Mouse (Mus musculus): ENCODE results near the gene BC005624. TPM values are rescaled to one million over a fixed set of nuclear protein-coding genes. Genes with fewer than 3 reads are reported as not detected.
"Not testable (repeated sequence)": the region's sequence is repeated elsewhere in the genome, so short reads cannot be mapped to it uniquely, and the experiment has no call there.

The BC005624 gene
- total RNA-seq, 2 experiments from 2014 or later = 66.8 to 68.5 TPM

GRCm38 (mm10) chr2:30933032-30933431, 49.0 kb downstream of the BC005624 start:
- Histone ChIP-seq H3K27ac (no peak overlapping the region), H3K4me3 (no peak overlapping the region)
- no peak for DNase-seq (ENCODE audit: low spot score in 2 of 2)
- no peak for TF ChIP-seq CTCF (conservative IDR thresholded peaks at IDR 0.05)

GRCm38 (mm10) chr2:30931922-30932321, 50.1 kb downstream of the BC005624 start:
- Histone ChIP-seq H3K4me3 (no peak overlapping the region), H3K27ac (no peak overlapping the region)
- no peak for TF ChIP-seq CTCF (conservative IDR thresholded peaks at IDR 0.05)
- no peak for DNase-seq (ENCODE audit: low spot score in 2 of 2)

DNA sequence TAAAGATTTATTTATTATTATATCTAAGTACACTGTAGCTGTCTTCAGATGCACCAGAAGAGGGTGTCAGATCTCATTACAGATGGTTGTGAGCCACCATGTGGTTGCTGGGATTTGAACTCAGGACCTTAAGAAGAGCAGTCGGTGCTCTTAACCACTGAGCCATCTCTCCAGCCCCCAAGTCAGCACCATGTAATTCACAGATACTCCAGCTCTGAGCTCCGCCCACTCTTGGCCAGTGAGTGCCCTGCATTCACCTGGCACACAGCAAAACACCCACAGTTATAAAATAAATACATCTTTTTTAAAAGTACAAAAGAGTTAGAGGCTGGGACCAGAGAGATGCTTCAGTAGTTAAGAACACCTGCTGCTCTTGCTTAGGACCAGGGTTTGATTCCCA, 51.2 kb downstream of the BC005624 start:
- H3K4me3 ChIP-seq; H3K27ac ChIP-seq; DNase-seq (ENCODE audit: low spot score in 2 of 2): not testable (repeated sequence)

DNA sequence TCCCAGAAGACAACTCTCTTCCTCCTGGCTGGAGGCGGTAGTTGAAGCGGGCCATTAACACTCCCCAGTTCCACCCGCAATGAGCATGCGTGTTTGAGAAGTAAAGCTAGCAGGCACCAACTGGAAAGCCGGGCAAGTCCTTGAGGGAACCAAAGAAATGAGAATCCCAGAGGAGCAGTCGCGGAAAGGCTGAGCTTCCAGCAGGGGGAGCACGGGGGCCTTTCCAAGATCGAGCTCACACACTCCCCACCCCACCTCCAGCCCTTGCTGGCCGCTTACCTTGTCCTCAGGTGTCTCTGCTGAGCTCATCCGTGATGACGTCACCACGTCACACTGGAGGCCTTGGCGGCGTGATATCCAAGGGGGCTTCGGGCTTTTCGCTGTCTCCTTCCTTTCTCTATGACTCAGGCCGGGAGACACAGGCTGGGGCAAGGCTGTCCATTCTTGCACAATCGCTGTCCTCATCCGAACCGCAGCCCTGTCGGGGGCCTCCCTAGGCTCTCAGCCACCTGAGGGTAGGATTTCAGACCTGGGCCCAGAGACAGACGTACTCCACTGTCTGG, 52.4 kb downstream of the BC005624 start, which contains the start of gene Ptges:
TSS of gene Ptges (minus strand) at position 381 of the 563 bp plus-strand sequence.
- TF ChIP-seq CTCF (conservative IDR thresholded peaks at IDR 0.05) = peak; percentile 82
- Histone ChIP-seq H3K4me3 (peak within 1 kb of the TSS; percentile 38; the same call in 1 of the 2 replicates), H3K27ac (peak within 1 kb of the TSS; percentile 33; the same call in 1 of the 2 replicates)
- peak; percentile 70 to 74 for DNase-seq (ENCODE audit: low spot score in 2 of 2)

GRCm38 (mm10) chr2:30928893-30929482, 53.0 kb downstream of the BC005624 start:
- no peak overlapping the region for H3K4me3 ChIP-seq
- peak overlapping the region; percentile 33; the same call in 1 of the 2 replicates for H3K27ac ChIP-seq
- no peak for TF ChIP-seq CTCF (conservative IDR thresholded peaks at IDR 0.05)
- DNase-seq (ENCODE audit: low spot score in 2 of 2) = no peak

GRCm38 (mm10) chr2:30927844-30928628, 54.0 kb downstream of the BC005624 start:
- H3K4me3 ChIP-seq = no peak overlapping the region
- DNase-seq (ENCODE audit: low spot score in 2 of 2) = peak; percentile 55 to 83
- peak; percentile 79 for TF ChIP-seq CTCF (conservative IDR thresholded peaks at IDR 0.05)
- peak overlapping the region; percentile 23; the same call in 1 of the 2 replicates for H3K27ac ChIP-seq

DNA sequence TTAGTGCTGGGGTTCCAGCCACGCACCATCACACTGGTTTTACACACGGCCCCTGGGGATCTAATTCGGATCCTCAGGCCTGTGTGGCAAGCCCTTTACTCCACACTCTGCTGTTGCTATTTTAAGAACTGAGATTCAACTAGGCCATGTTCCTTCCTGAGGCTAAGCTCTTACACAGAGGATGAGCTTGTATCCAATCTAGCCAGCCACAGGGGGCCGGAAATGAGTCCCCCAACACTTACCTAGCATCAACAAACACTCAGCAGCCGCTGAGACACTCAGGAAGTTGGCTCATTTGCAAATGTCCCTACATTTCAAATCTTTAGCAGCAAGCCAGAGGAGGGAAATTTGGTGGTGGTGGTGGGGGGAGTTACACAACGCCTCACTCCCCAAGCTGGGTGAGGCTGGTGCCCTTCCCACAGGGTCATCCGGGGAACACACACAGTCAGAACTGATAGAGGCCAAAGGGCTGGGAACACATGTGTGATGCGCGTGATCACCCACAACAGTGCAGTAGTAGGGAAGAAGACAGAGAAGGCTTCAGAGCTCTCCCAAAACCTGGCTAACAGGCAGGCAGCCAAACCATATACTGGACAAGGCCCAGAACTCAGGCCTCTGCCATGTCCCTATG, 54.7 kb downstream of the BC005624 start:
- Histone ChIP-seq H3K4me3 (no peak overlapping the region), H3K27ac (peak overlapping the region; percentile 23; the same call in 1 of the 2 replicates)
- no peak for DNase-seq (ENCODE audit: low spot score in 2 of 2)
- TF ChIP-seq CTCF (conservative IDR thresholded peaks at IDR 0.05) = no peak

DNA sequence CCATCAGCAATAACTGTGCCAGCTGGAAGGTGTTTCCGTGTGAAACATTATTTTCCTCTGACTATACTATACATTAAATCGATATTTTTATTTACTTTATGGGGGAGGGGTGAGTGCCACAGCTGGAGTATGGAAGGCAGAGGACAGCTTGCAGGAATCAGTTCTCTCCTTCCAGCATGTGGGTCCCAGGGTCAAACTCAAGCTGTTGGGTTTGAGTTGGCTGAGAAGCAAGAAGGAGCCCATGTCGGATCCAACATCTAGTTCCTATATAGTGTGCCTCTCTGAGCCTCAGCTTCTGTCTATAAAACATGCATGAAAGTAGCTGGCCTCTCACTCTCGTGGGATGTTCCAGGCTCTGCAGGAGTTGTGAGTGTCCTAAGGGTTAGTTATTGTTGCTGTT, 55.6 kb downstream of the BC005624 start:
- no peak for TF ChIP-seq CTCF (conservative IDR thresholded peaks at IDR 0.05)
- no peak for DNase-seq (ENCODE audit: low spot score in 2 of 2)
- no peak overlapping the region for H3K27ac ChIP-seq
- H3K4me3 ChIP-seq = no peak overlapping the region

GRCm38 (mm10) chr2:30925181-30925580, 56.8 kb downstream of the BC005624 start:
- TF ChIP-seq CTCF (conservative IDR thresholded peaks at IDR 0.05) = no peak
- no peak for DNase-seq (ENCODE audit: low spot score in 2 of 2)
- no peak overlapping the region for H3K4me3 ChIP-seq
- no peak overlapping the region for H3K27ac ChIP-seq

GRCm38 (mm10) chr2:30923099-30923498, 58.9 kb downstream of the BC005624 start:
- no peak overlapping the region for H3K27ac ChIP-seq
- no peak for DNase-seq (ENCODE audit: low spot score in 2 of 2)
- no peak overlapping the region for H3K4me3 ChIP-seq
- no peak for TF ChIP-seq CTCF (conservative IDR thresholded peaks at IDR 0.05)

Other genes starting within 250 kb of the BC005624 start
- 1 to 10 TPM; 4.9 to 5.4 TPM for gene 1700001O22Rik, start 178.5 kb downstream of the BC005624 start, total RNA-seq (2021)
- gene Ntmt1, start 174.4 kb downstream of the BC005624 start, total RNA-seq (2021) = 10 to 100 TPM; 33.1 to 33.5 TPM
- 10 to 100 TPM; 36.7 to 40.8 TPM for gene Asb6, start 151.9 kb downstream of the BC005624 start, total RNA-seq (2021)
- gene Prrx2, start 147.2 kb downstream of the BC005624 start, total RNA-seq (2021) = 1 to 10 TPM; 1.4 to 2.5 TPM
- 1 to 10 TPM; 4.2 to 4.5 TPM for gene Ptges, start 52.3 kb downstream of the BC005624 start, total RNA-seq (2021)
- gene Tor1b, start 29.2 kb downstream of the BC005624 start, total RNA-seq (2021) = 10 to 100 TPM; 36.7 to 40.0 TPM
- gene Tor1a, start 14.3 kb downstream of the BC005624 start, total RNA-seq (2021) = 10 to 100 TPM; 52.4 to 56.7 TPM
- 10 to 100 TPM; 83.9 to 87.1 TPM for gene Usp20, start 78 bp upstream of the BC005624 start, total RNA-seq (2021)
- 100 to 1,000 TPM; 113 to 120 TPM for gene Fnbp1, start 159.8 kb upstream of the BC005624 start, total RNA-seq (2021)
- gene Gpr107, start 170.1 kb upstream of the BC005624 start, total RNA-seq (2021) = 10 to 100 TPM; 50.5 to 53.1 TPM